Mouse (Mus musculus) midbrain, embryonic 10.5 days (tissue): ENCODE results near the gene Cbwd1. TPM values are rescaled to one million over a fixed set of nuclear protein-coding genes. Genes with fewer than 3 reads are reported as not detected.
"Not testable (repeated sequence)": the region's sequence is repeated elsewhere in the genome, so short reads cannot be mapped to it uniquely, and the experiment has no call there.

ENCODE experiments used
- DNase-seq: peaks from one replicate; pipeline ENCODE4 v3.0.0-alpha.2; 2017; ENCODE audit warnings: low spot score
- H3K27ac ChIP-seq: fragments of 300-500 bp; sonication (generic); replicated peaks from 2 replicates; pipeline ENCODE4 v1.5.1; 2016; ENCODE audit warnings: mild to moderate bottlenecking
- H3K27me3 ChIP-seq: fragments of 300-500 bp; sonication (generic); 2 replicates; pipeline ENCODE4 v1.6.1; 2016; ENCODE audit warnings: low read depth, mild to moderate bottlenecking; ENCODE audit not compliant: poor library complexity, severe bottlenecking
- H3K36me3 ChIP-seq: fragments of 300-500 bp; sonication (generic); 2 replicates; pipeline ENCODE4 v1.6.1; 2016; ENCODE audit warnings: mild to moderate bottlenecking, moderate library complexity
- H3K4me1 ChIP-seq: fragments of 300-500 bp; sonication (generic); 2 replicates; pipeline ENCODE4 v1.6.1; 2016
- H3K4me3 ChIP-seq: fragments of 300-500 bp; sonication (generic); 2 replicates; pipeline ENCODE4 v1.5.1; 2016; ENCODE audit warnings: mild to moderate bottlenecking, moderate library complexity
- H3K9me3 ChIP-seq: fragments of 300-500 bp; sonication (generic); replicated peaks from 2 replicates; pipeline ENCODE4 v1.6.1; 2016; ENCODE audit warnings: mild to moderate bottlenecking
- WGBS: fragments of 180-500 bp; shearing (Covaris S2); methylation state at CpG from one replicate; pipeline ENCODE4 v1.1.7; 2016; 5-methylcytosine and 5-hydroxymethylcytosine counted together
- polyA plus RNA-seq: library from polyadenylated mRNA; unstranded; fragments of >200 nt; fragmentation: Nextera tagmentation; extraction: Ambion mirVana; gene quantifications from 2 replicates; pipeline ENCODE4 v1.2.1, GENCODE M21; 2016

Cbwd1 gene
- polyA plus RNA-seq, 1 experiment from 2014 or later: 23.6 TPM

- peaks cover 100% of the 10 kb centered on the region for H3K27me3 ChIP-seq
- WGBS: under 1% methylated on average over 84 of the region's 84 CpGs
Observed at GRCm38 (mm10) chr19:24899578-24900544, 61.5 kb downstream of the Cbwd1 start.

GRCm38 (mm10) chr19:24898737-24899577 is 62.5 kb downstream of the Cbwd1 start:
- 3% methylated on average over 34 of the region's 34 CpGs for WGBS
- peak overlapping the region; percentile 64 for H3K4me3 ChIP-seq
- peak overlapping the region; percentile 77; the same call in 1 of the 2 replicates for H3K27ac ChIP-seq

More at GRCm38 (mm10) chr19:24899578-24900544, 61.5 kb downstream of the Cbwd1 start:
- peak; percentile 77 for DNase-seq
- Histone ChIP-seq H3K4me1 (peaks cover 49% of the 10 kb centered on the region), H3K27ac (peak overlapping the region; percentile 77), H3K36me3 (no peaks in the 10 kb centered on the region), H3K9me3 (no peaks in the 10 kb centered on the region), H3K4me3 (peak overlapping the region; percentile 64)

GRCm38 (mm10) chr19:24897896-24898736 is 63.3 kb downstream of the Cbwd1 start:
- under 1% methylated on average over 20 of the region's 20 CpGs for WGBS
- H3K4me3 ChIP-seq: peak overlapping the region; percentile 44
- peaks cover 94% of the 10 kb centered on the region for H3K27me3 ChIP-seq
- peaks cover 49% of the 10 kb centered on the region for H3K4me1 ChIP-seq
- no peaks in the 10 kb centered on the region for H3K36me3 ChIP-seq
- H3K27ac ChIP-seq: 0 out of 2 replicates have a peak overlapping the region, but pooled peaks have one; percentile 33
- no peak for DNase-seq
- no peaks in the 10 kb centered on the region for H3K9me3 ChIP-seq

More at GRCm38 (mm10) chr19:24898737-24899577, 62.5 kb downstream of the Cbwd1 start:
- Histone ChIP-seq H3K27me3 (peaks cover 96% of the 10 kb centered on the region), H3K4me1 (peaks cover 49% of the 10 kb centered on the region), H3K36me3 (no peaks in the 10 kb centered on the region), H3K9me3 (no peaks in the 10 kb centered on the region)
- peak; percentile 59 for DNase-seq

GRCm38 (mm10) chr19:24897006-24897895 is 64.2 kb downstream of the Cbwd1 start:
- Histone ChIP-seq H3K9me3 (no peaks in the 10 kb centered on the region), H3K36me3 (no peaks in the 10 kb centered on the region), H3K27ac (no peak overlapping the region), H3K4me3 (peak overlapping the region; percentile 44), H3K27me3 (peaks cover 85% of the 10 kb centered on the region), H3K4me1 (peaks cover 46% of the 10 kb centered on the region)
- DNase-seq: peak; percentile 55
- 1% methylated on average over 57 of the region's 57 CpGs for WGBS

- Histone ChIP-seq H3K36me3 (no peaks in the 10 kb centered on the region), H3K27me3 (peaks cover 82% of the 10 kb centered on the region), H3K4me3 (no peak overlapping the region), H3K9me3 (no peaks in the 10 kb centered on the region), H3K4me1 (peaks cover 39% of the 10 kb centered on the region), H3K27ac (no peak overlapping the region)
- no peak for DNase-seq
- WGBS: 30% methylated on average over 4 of the region's 4 CpGs
Observed at GRCm38 (mm10) chr19:24896536-24896935, 64.9 kb downstream of the Cbwd1 start.

GRCm38 (mm10) chr19:24886888-24887287 is 74.5 kb downstream of the Cbwd1 start:
- H3K27ac ChIP-seq: no peak overlapping the region
- no peaks in the 10 kb centered on the region for H3K9me3 ChIP-seq
- H3K4me1 ChIP-seq: no peaks in the 10 kb centered on the region
- H3K4me3 ChIP-seq: no peak overlapping the region
- H3K27me3 ChIP-seq: peaks cover 27% of the 10 kb centered on the region; the same call in 1 of the 2 replicates
- no peak for DNase-seq
- no peaks in the 10 kb centered on the region for H3K36me3 ChIP-seq
- 86% methylated on average over 3 of the region's 3 CpGs for WGBS

GRCm38 (mm10) chr19:24885504-24885903 is 75.9 kb downstream of the Cbwd1 start:
- H3K36me3 ChIP-seq: no peaks in the 10 kb centered on the region
- WGBS: 25% methylated on average over 5 of the region's 5 CpGs

GRCm38 (mm10) chr19:24881237-24881636 is 80.2 kb downstream of the Cbwd1 start:
- Histone ChIP-seq H3K9me3 (no peaks in the 10 kb centered on the region), H3K4me3 (no peak overlapping the region), H3K27me3 (peaks cover 16% of the 10 kb centered on the region; the same call in 1 of the 2 replicates), H3K27ac (no peak overlapping the region), H3K36me3 (no peaks in the 10 kb centered on the region), H3K4me1 (peaks cover 6% of the 10 kb centered on the region)
- DNase-seq: no peak
- WGBS: 73% methylated on average over 4 of the region's 4 CpGs

More at GRCm38 (mm10) chr19:24885504-24885903, 75.9 kb downstream of the Cbwd1 start:
- Histone ChIP-seq H3K27me3 (peaks cover 22% of the 10 kb centered on the region; the same call in 1 of the 2 replicates), H3K4me3 (no peak overlapping the region), H3K9me3 (no peaks in the 10 kb centered on the region), H3K27ac (no peak overlapping the region), H3K4me1 (peaks cover 6% of the 10 kb centered on the region)
- peak; percentile 61 for DNase-seq

- not testable (repeated sequence) for DNase-seq, H3K4me3 ChIP-seq, H3K36me3 ChIP-seq, H3K9me3 ChIP-seq, H3K4me1 ChIP-seq, H3K27ac ChIP-seq
- peaks cover 22% of the 10 kb centered on the region for H3K27me3 ChIP-seq
- 89% methylated on average over 23 of the region's 26 CpGs for WGBS
Observed at GRCm38 (mm10) chr19:24875129-24875870, 86.1 kb downstream of the Cbwd1 start, which contains the start of gene Gm10053. Gm10053 (plus strand) TSS chr19:24875686.

- 76% methylated on average over 2 of the region's 2 CpGs for WGBS
- Histone ChIP-seq H3K4me1 (peaks cover 9% of the 10 kb centered on the region), H3K27ac (no peak overlapping the region), H3K4me3 (no peak overlapping the region), H3K27me3 (peaks cover 35% of the 10 kb centered on the region), H3K9me3 (no peaks in the 10 kb centered on the region), H3K36me3 (no peaks in the 10 kb centered on the region)
- DNase-seq: no peak
Observed at GRCm38 (mm10) chr19:24873873-24874272, 87.5 kb downstream of the Cbwd1 start.
